Mouse (Mus musculus): ENCODE measurements around the gene Psenen. TPM values are rescaled to one million over a fixed set of nuclear protein-coding genes. Genes with fewer than 3 reads are reported as not detected.

Psenen gene
- polyA plus RNA-seq, 1 experiment from 2014 or later = 106 TPM

DNA sequence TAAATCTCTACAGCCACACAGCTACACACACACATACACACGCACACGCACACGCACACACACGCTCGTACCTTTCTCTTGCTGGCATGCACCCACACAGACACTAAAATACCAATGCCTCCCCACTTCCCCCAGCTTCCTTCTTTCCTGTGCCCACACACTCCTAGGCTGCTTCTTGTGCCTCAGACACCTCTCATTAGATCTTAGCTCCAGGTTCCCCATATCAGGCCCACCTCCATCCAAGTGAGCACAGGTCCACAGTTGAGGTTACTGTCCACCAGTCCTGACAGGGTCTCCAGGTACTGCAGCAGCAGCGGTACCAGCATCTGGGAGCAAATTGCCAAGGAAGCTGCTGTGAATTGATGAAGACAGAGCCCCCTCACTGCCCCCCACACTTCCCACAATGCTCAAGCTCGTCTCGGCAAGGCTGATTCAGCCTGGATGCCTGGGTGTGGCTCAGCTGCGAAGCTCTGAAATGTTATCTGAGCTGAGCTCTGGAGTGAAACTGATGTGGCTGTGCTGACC lies 32.1 kb downstream of the Psenen start:
- H3K4me1 ChIP-seq (replicated peaks) = peaks cover 36% of the 10 kb centered on the region
- H3K4me2 ChIP-seq = no peak overlapping the region
- 71% methylated on average over 9 of the region's 9 CpGs for WGBS
- no peaks in the 10 kb centered on the region for H3K9me3 ChIP-seq (replicated peaks)
- H3K9ac ChIP-seq = no peak overlapping the region
- H3K36me3 ChIP-seq = peaks cover 51% of the 10 kb centered on the region
- H3K27ac ChIP-seq = no peak overlapping the region
- no peak for ATAC-seq (replicated peaks; ENCODE audit: insufficient number of reproducible peaks, insufficient read depth, low FRiP score, low read depth)
- 0 out of 2 replicates have a peak, but pooled peaks cover 5% of the 10 kb centered on the region for H3K27me3 ChIP-seq
- H3K4me3 ChIP-seq = no peak overlapping the region

- no peak overlapping the region for H3K27ac ChIP-seq
- no peaks in the 10 kb centered on the region for H3K9me3 ChIP-seq (replicated peaks)
- H3K27me3 ChIP-seq = no peaks in the 10 kb centered on the region
- no peak overlapping the region for H3K4me3 ChIP-seq
- ATAC-seq (replicated peaks; ENCODE audit: insufficient number of reproducible peaks, insufficient read depth, low FRiP score, low read depth) = no peak
- H3K4me1 ChIP-seq (replicated peaks) = peaks cover 8% of the 10 kb centered on the region
- WGBS = 82% methylated on average over 14 of the region's 14 CpGs
- H3K4me2 ChIP-seq = no peak overlapping the region
- H3K9ac ChIP-seq = no peak overlapping the region
- peaks cover 60% of the 10 kb centered on the region for H3K36me3 ChIP-seq
Observed at GRCm38 (mm10) chr7:30526981-30527380, 36.4 kb downstream of the Psenen start.

DNA sequence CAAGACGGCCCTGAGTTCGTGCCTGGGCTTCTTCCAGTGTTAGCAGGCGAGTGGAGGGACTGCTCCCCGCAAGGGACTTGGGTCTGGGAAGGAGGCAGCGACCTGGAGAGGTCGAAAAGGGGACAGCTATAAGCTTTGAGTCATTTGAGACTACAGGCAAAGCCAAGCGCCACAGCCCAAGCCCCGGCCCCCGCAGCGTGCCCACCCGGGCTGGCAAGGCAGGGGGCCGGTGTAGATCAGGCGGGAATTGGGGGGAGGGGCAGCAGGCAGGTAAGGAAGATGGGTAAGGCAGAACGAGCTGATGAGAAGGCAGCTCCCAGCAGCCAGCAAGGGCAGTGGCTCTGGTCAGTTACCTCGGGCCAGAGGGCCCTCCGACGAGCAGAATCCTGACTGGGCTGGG lies 37.0 kb downstream of the Psenen start:
- no peak overlapping the region; the same call in 1 of the 2 replicates for H3K4me2 ChIP-seq
- H3K27ac ChIP-seq = no peak overlapping the region
- WGBS = 36% methylated on average over 17 of the region's 17 CpGs
- no peak for ATAC-seq (replicated peaks; ENCODE audit: insufficient number of reproducible peaks, insufficient read depth, low FRiP score, low read depth)
- peaks cover 2% of the 10 kb centered on the region; the same call in 1 of the 2 replicates for H3K4me1 ChIP-seq (replicated peaks)
- no peak overlapping the region for H3K4me3 ChIP-seq
- H3K9ac ChIP-seq = no peak overlapping the region
- H3K9me3 ChIP-seq (replicated peaks) = no peaks in the 10 kb centered on the region
- H3K36me3 ChIP-seq = peaks cover 55% of the 10 kb centered on the region
- no peaks in the 10 kb centered on the region for H3K27me3 ChIP-seq

GRCm38 (mm10) chr7:30525954-30526353 lies 37.5 kb downstream of the Psenen start:
- H3K27ac ChIP-seq = no peak overlapping the region
- H3K4me3 ChIP-seq = no peak overlapping the region
- no peak overlapping the region; the same call in 1 of the 2 replicates for H3K4me2 ChIP-seq
- H3K9me3 ChIP-seq (replicated peaks) = no peaks in the 10 kb centered on the region
- no peak overlapping the region for H3K9ac ChIP-seq
- ATAC-seq (replicated peaks; ENCODE audit: insufficient number of reproducible peaks, insufficient read depth, low FRiP score, low read depth) = no peak
- WGBS = 44% methylated on average over 10 of the region's 10 CpGs
- peaks cover 51% of the 10 kb centered on the region for H3K36me3 ChIP-seq
- peaks cover 2% of the 10 kb centered on the region; the same call in 1 of the 2 replicates for H3K4me1 ChIP-seq (replicated peaks)
- H3K27me3 ChIP-seq = no peaks in the 10 kb centered on the region

- no peaks in the 10 kb centered on the region for H3K27me3 ChIP-seq
- H3K36me3 ChIP-seq = peaks cover 38% of the 10 kb centered on the region
- H3K9me3 ChIP-seq (replicated peaks) = no peaks in the 10 kb centered on the region
- H3K27ac ChIP-seq = no peak overlapping the region
- peaks cover 2% of the 10 kb centered on the region; the same call in 1 of the 2 replicates for H3K4me1 ChIP-seq (replicated peaks)
- no peak overlapping the region for H3K9ac ChIP-seq
- H3K4me2 ChIP-seq = no peak overlapping the region
- ATAC-seq (replicated peaks; ENCODE audit: insufficient number of reproducible peaks, insufficient read depth, low FRiP score, low read depth) = no peak
- 78% methylated on average over 6 of the region's 6 CpGs for WGBS
- no peak overlapping the region for H3K4me3 ChIP-seq
Observed at GRCm38 (mm10) chr7:30524487-30524886, 38.9 kb downstream of the Psenen start.

GRCm38 (mm10) chr7:30522871-30523270 lies 40.6 kb downstream of the Psenen start:
- H3K4me2 ChIP-seq = no peak overlapping the region
- no peak overlapping the region for H3K9ac ChIP-seq
- no peak for ATAC-seq (replicated peaks; ENCODE audit: insufficient number of reproducible peaks, insufficient read depth, low FRiP score, low read depth)
- H3K27me3 ChIP-seq = no peaks in the 10 kb centered on the region
- peaks cover 22% of the 10 kb centered on the region for H3K36me3 ChIP-seq
- no peak overlapping the region for H3K4me3 ChIP-seq
- no peaks in the 10 kb centered on the region for H3K9me3 ChIP-seq (replicated peaks)
- 85% methylated on average over 10 of the region's 10 CpGs for WGBS
- H3K27ac ChIP-seq = no peak overlapping the region
- H3K4me1 ChIP-seq (replicated peaks) = peaks cover 2% of the 10 kb centered on the region; the same call in 1 of the 2 replicates

DNA sequence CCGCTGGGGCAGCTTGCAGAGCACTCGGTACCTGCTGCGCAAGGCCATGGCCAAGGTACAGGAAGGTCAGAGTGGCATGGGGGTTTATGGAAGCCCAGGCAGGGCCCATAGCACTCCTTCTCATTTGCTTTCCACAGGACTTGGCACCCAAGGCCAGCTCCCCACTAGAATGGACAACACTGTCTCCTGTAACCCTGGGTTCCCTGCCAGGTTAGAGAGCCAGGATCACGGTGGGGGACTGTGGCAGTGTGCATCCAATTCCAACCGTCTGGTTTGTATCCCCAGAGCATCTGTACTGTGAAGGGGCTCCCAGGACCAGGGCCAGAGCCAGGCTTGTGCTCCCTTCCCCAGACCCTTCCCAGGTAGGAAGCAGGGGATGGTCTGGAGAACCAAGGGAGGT lies 42.6 kb downstream of the Psenen start:
- no peak overlapping the region for H3K27ac ChIP-seq
- no peak overlapping the region for H3K4me2 ChIP-seq
- 75% methylated on average over 5 of the region's 5 CpGs for WGBS
- H3K36me3 ChIP-seq = peaks cover 12% of the 10 kb centered on the region; the same call in 1 of the 2 replicates
- no peaks in the 10 kb centered on the region for H3K9me3 ChIP-seq (replicated peaks)
- ATAC-seq (replicated peaks; ENCODE audit: insufficient number of reproducible peaks, insufficient read depth, low FRiP score, low read depth) = no peak
- H3K4me1 ChIP-seq (replicated peaks) = no peaks in the 10 kb centered on the region
- no peak overlapping the region for H3K4me3 ChIP-seq
- no peak overlapping the region for H3K9ac ChIP-seq
- no peaks in the 10 kb centered on the region for H3K27me3 ChIP-seq

DNA sequence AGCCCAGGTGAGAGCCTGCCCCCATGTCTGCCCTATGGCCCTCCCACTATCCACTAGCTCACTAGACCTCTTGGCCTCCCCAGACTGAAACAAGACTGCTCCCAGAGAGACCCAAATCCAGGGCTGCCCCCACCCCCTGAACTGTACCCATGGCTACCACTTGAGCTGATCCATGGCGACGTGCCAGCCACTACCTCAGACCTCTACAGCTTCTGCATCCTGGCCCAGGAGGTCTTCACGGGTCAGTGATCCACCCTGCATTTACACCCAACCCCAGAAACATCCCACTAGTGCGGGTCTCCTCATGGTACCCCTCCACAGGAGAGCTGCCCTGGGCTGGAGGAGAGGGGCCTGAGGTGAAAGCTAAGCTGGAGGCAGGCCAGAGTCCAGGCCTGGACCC lies 43.0 kb downstream of the Psenen start:
- peaks cover 4% of the 10 kb centered on the region; the same call in 1 of the 2 replicates for H3K27me3 ChIP-seq
- H3K4me3 ChIP-seq = no peak overlapping the region
- H3K4me1 ChIP-seq (replicated peaks) = no peaks in the 10 kb centered on the region
- H3K9me3 ChIP-seq (replicated peaks) = no peaks in the 10 kb centered on the region
- no peak overlapping the region for H3K4me2 ChIP-seq
- H3K27ac ChIP-seq = no peak overlapping the region
- peaks cover 12% of the 10 kb centered on the region; the same call in 1 of the 2 replicates for H3K36me3 ChIP-seq
- H3K9ac ChIP-seq = no peak overlapping the region
- ATAC-seq (replicated peaks; ENCODE audit: insufficient number of reproducible peaks, insufficient read depth, low FRiP score, low read depth) = no peak
- 77% methylated on average over 4 of the region's 4 CpGs for WGBS

DNA sequence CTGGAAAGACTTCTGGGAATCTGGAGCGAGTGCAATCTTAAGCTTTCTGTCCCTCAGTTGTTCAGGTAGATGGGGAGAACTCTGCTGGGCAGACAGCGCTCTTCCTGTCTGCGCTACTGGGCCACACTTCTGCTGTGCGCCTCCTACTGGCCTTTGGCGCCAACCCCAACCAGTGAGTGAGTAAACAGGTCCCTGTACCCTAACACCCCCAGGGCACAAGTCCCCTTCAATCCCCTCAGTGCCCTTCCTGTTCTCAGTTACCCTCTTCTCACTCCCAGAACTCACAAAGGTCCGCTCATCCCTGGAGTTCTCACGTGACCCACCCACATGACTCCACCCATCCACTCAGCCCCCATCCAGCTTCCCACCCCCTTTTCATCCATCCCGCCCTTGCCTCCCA lies 45.1 kb downstream of the Psenen start:
- ATAC-seq (replicated peaks; ENCODE audit: insufficient number of reproducible peaks, insufficient read depth, low FRiP score, low read depth) = no peak
- no peak overlapping the region for H3K4me2 ChIP-seq
- no peak overlapping the region for H3K27ac ChIP-seq
- no peaks in the 10 kb centered on the region for H3K4me1 ChIP-seq (replicated peaks)
- peaks cover 4% of the 10 kb centered on the region; the same call in 1 of the 2 replicates for H3K36me3 ChIP-seq
- H3K9me3 ChIP-seq (replicated peaks) = no peaks in the 10 kb centered on the region
- peaks cover 6% of the 10 kb centered on the region; the same call in 1 of the 2 replicates for H3K27me3 ChIP-seq
- WGBS = 34% methylated on average over 8 of the region's 8 CpGs
- no peak overlapping the region for H3K9ac ChIP-seq
- no peak overlapping the region for H3K4me3 ChIP-seq

DNA sequence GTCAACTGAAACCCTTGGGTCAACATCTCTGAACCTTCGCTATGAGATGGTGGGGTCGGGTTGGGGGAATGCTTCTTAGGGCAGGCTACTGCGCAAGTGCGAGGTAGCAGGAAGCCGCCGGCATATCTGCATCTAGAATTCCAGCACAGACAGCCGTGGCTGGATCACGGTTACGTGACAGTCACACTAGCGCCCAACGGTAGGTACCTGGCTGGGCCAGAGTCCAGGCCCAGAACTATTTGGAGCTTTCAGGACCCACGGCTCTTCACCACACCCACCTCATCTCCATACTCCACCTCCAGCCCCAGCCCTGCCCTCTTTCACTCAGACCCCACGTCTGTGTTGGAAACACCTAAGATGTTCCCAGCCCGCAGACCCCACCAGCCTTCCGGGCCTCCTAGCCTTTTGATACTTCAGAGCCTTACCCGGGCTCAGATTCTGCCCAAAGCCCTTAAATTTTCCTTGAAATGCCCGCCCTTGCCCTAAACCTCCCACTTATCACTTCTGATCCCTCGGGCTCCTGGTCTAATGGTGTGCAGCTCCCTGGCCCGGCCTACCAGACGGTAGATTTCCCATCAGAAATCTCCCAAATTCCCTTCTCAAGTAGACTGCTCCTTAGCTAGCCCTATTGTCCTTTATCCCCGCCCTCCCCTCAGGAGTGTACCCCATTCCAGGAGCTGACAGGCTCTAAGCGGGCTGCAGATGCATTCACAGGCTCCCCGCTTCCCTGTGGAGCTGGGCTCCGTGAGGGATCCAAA lies 48.2 kb downstream of the Psenen start:
- Histone ChIP-seq H3K9ac (no peak overlapping the region), H3K4me1 (replicated peaks) (no peaks in the 10 kb centered on the region), H3K36me3 (no peaks in the 10 kb centered on the region), H3K4me2 (no peak overlapping the region), H3K27me3 (peaks cover 6% of the 10 kb centered on the region; the same call in 1 of the 2 replicates), H3K27ac (no peak overlapping the region), H3K9me3 (replicated peaks) (no peaks in the 10 kb centered on the region), H3K4me3 (no peak overlapping the region)
- no peak for ATAC-seq (replicated peaks; ENCODE audit: insufficient number of reproducible peaks, insufficient read depth, low FRiP score, low read depth)
- whole genome bisulfite sequencing = 49% methylated on average over 24 of the region's 24 CpGs

All from heart, embryonic 15.5 days (tissue).